Mouse (Mus musculus): ENCODE data around the gene Armcx1.

DNA sequence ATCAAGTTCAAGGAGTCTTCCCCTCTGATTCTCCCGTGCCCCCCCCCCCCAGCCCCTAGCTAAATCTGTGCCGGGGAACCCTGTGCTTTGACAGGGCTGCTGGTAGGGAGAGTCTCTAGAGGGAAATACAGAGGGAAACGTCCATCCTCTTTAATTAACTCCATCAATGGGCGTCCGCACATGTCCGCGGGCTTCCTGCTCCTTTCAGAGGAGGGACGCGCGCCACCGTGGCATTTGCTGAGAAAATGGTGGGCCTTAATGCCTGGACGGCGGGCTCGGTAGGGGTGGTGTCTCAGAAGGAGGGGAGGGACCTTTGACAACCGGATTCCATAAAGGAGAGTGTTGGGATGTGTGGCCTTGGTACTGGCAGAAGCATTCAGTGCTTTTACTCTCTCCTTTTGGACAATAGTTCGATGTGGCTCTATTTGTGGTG, 31.0 kb upstream of the Armcx1 start:
- TF ChIP-seq ZNF384 (IDR thresholded peaks at IDR 0.05; ENCODE audit: low read depth, low read length) (no peak), ZC3H11A (IDR thresholded peaks at IDR 0.05; ENCODE audit: borderline replicate concordance, low read depth, low read length) (no peak)

All from ES-E14 (cell line).